Mouse (Mus musculus): ENCODE data around the gene Sel1l3.

Gene Sel1l3

DNA sequence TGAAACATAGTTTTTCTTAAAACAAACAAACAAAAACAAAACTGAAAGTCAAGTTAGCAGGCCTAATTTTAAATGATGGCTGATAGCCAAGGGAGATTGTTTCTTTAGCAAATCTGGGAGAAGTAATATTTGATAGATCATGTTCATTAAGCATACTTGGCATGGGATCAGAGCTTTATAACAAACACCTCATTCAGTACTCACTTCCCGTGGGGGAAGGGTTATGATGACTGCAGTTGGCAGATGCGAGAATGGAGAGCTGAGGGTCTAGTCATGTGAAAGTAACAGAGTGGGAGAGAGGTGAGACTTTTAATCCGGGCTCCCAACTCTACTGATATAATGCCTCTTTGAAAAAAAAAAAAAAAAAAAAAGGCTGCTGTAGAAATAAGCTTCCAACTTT, 94.0 kb downstream of the Sel1l3 start:
- DNase-seq (ENCODE audit: low read depth, low spot score) = no peak
- no peaks in the 10 kb centered on the region for H3K36me3 ChIP-seq (ENCODE audit: control insufficient read depth, insufficient read depth, low read length, poor library complexity, severe bottlenecking)

DNA sequence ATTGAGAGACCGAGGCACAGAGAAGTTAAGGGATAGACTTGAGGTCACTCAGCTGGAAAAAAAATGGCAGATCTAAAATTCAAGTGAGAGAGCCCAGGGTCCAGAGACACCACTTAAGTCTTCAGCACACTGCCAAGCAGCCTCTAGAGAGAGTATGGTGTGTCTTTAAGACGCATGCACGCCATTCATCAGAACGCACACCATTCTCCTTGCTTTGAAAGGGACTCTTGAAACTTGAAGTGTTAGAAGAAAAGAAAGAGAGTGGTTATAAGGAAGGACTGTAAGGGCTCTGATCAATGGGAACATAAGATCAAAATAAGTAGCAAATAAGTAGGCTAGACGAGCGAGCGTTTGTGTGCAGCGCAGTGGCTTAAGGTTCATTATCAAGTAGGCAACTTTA, 95.5 kb downstream of the Sel1l3 start:
- H3K36me3 ChIP-seq (ENCODE audit: control insufficient read depth, insufficient read depth, low read length, poor library complexity, severe bottlenecking) = no peaks in the 10 kb centered on the region
- no peaks in the 10 kb centered on the region for H3K27me3 ChIP-seq (ENCODE audit: control insufficient read depth, insufficient read depth, low read length, poor library complexity, severe bottlenecking)
- DNase-seq (ENCODE audit: low read depth, low spot score) = no peak

More for the DNA sequence above, 94.0 kb downstream of the Sel1l3 start:
- H3K27me3 ChIP-seq (ENCODE audit: control insufficient read depth, insufficient read depth, low read length, poor library complexity, severe bottlenecking) = no peaks in the 10 kb centered on the region

DNA sequence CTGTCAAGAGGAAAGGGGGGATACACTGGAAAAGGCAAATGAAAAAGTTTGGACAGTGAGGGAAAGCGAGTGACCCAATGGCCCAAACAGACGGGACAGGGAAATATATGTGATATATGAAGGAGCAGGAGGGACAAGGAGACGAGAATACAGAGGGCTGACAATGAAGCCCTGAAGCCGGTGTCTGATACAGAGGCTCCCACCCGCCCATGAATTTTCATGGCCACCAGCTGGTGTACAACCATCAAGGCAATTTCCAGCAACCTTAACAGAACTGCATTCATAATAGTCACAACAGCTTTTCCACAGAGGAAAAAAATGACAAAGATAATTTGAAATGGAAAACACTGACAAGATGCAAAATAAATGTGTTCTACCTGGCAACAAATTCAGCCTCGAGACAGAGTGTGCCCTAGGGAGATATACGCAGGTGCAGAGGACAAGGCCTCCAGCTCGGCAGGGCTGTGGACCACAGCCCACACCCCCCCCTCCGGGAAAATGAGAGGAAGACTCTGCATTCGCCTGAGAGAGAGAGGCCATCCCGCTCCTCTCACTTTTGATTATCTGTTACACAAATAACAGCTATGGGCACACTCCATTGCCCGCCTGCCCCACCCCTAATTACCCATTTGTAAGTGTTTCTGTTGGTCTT, 99.0 kb downstream of the Sel1l3 start:
- no peak for DNase-seq (ENCODE audit: low read depth, low spot score)
- H3K36me3 ChIP-seq (ENCODE audit: control insufficient read depth, insufficient read depth, low read length, poor library complexity, severe bottlenecking) = no peaks in the 10 kb centered on the region
- H3K27me3 ChIP-seq (ENCODE audit: control insufficient read depth, insufficient read depth, low read length, poor library complexity, severe bottlenecking) = no peaks in the 10 kb centered on the region

DNA sequence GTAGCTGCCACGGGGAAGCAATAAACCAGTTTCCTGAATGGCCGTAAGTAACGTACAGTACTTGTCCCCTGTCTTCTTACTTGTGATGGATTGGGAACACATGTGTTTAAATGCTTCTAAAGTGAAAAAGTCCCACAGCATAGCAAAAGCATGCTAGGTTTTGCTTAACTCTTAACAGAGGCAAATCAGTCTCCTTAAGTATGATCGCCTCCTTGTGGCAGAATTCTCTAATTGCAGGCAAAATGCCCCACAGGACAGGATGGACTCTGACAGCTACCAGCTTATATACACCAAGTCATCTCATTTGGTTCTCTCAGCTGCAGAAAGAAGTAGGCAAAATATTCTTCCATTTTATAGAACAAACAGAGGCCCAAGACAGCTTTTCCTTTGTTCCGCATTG, 100.8 kb downstream of the Sel1l3 start:
- H3K27me3 ChIP-seq (ENCODE audit: control insufficient read depth, insufficient read depth, low read length, poor library complexity, severe bottlenecking) = no peaks in the 10 kb centered on the region
- no peaks in the 10 kb centered on the region for H3K36me3 ChIP-seq (ENCODE audit: control insufficient read depth, insufficient read depth, low read length, poor library complexity, severe bottlenecking)
- DNase-seq (ENCODE audit: low read depth, low spot score) = no peak

DNA sequence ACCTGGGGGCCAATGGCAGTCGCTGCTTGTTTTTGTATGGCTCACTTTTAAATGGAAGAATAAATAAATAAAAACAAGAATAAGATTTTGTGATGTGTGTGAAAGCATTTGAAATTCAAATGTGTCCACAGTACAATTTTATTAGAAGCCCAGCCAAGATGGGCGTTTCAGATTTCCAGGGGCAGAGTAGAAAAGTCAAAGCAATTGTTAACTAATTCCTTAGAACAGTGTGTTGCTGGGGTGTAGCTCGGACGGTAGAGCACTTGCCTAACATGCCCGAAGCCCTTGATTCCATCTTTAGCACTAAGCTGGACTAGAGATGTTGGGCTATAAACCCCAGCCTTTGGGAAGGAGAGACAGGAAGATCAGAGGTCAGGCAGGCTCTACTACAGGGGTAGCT, 102.7 kb downstream of the Sel1l3 start:
- Histone ChIP-seq H3K27me3 (ENCODE audit: control insufficient read depth, insufficient read depth, low read length, poor library complexity, severe bottlenecking) (no peaks in the 10 kb centered on the region), H3K36me3 (ENCODE audit: control insufficient read depth, insufficient read depth, low read length, poor library complexity, severe bottlenecking) (no peaks in the 10 kb centered on the region)
- no peak for DNase-seq (ENCODE audit: low read depth, low spot score)

DNA sequence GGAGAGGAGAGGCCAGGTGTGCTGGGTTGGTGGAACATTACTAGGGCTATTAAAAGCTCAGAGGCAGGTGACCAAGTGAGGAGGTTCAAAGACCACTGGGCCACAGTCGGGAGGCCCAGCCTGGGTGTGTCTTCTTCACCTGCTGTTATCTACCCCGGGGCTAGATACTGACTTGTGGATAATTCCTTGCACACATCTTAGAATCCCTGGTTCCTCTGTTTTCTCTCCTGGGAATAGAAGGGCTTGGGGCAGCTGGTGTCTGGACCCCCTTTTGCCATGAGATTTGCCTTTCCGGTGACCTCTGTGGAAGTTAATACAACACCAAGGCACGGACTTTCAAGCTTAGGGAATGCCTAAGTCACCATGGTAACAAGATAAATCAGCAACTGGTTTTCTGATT, 103.5 kb downstream of the Sel1l3 start:
- H3K36me3 ChIP-seq (ENCODE audit: control insufficient read depth, insufficient read depth, low read length, poor library complexity, severe bottlenecking) = no peaks in the 10 kb centered on the region
- no peaks in the 10 kb centered on the region for H3K27me3 ChIP-seq (ENCODE audit: control insufficient read depth, insufficient read depth, low read length, poor library complexity, severe bottlenecking)
- DNase-seq (ENCODE audit: low read depth, low spot score) = no peak

DNA sequence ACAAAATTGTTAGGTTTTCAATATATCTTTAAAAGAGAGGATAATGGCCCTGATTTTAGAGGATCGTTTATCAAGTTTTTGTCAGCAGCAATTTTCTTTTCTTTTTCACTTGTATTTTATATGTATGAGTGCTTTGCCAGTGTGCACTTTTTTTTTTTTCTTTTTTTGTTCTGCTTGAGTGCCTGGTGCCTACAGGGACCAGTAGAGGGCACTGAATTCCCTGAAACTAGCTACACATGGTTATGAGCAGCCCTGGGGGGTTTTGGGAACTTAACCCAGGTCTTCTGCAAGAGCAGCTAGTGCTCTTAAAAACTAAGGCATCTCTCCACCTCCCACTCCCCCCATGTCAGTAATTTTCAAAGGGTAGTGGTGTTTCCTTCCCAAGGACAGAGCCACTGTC, 105.1 kb downstream of the Sel1l3 start:
- peak; percentile 4 for DNase-seq (ENCODE audit: low read depth, low spot score)
- H3K36me3 ChIP-seq (ENCODE audit: control insufficient read depth, insufficient read depth, low read length, poor library complexity, severe bottlenecking) = no peaks in the 10 kb centered on the region
- no peaks in the 10 kb centered on the region for H3K27me3 ChIP-seq (ENCODE audit: control insufficient read depth, insufficient read depth, low read length, poor library complexity, severe bottlenecking)

DNA sequence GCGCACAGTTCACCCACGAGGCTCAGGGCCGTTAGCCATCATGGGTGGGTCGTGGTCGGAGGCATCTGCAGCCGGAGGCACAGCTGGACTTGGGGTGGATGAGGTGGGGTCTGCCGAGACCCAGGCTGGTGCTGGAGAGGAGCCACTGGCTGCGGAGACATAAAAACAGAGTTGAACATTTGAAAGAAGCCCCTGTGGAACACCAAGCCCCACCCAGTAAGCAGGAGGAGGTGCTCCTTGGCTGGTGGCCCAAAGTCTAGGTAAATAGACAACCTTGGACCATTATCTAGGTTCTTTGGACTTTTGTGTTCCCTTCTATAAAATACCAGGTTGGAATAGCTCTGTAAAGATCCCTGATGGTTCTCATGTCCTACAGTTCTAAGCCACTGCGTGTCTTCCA, 105.7 kb downstream of the Sel1l3 start:
- Histone ChIP-seq H3K27me3 (ENCODE audit: control insufficient read depth, insufficient read depth, low read length, poor library complexity, severe bottlenecking) (no peaks in the 10 kb centered on the region), H3K36me3 (ENCODE audit: control insufficient read depth, insufficient read depth, low read length, poor library complexity, severe bottlenecking) (no peaks in the 10 kb centered on the region)
- DNase-seq (ENCODE audit: low read depth, low spot score) = no peak

DNA sequence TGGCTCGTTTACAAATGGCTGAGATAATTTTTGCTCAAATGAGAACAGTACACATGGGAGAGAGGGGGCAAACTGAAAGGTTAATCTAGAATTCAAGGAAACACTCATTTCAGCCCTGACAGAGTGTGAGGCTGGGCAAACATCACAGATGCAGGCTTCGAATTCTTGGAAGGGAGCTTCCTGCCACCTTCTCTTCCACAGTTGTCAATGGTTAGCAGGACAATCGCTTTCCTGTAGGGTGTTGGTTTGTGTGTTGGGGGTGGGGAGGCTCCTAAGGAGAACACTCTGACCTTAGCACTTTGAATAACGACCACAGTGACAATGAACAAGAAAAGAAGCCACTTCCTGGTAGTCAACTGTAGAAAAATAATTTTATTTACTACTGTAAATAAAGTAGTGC, 107.0 kb downstream of the Sel1l3 start:
- no peak for DNase-seq (ENCODE audit: low read depth, low spot score)
- Histone ChIP-seq H3K27me3 (ENCODE audit: control insufficient read depth, insufficient read depth, low read length, poor library complexity, severe bottlenecking) (no peaks in the 10 kb centered on the region), H3K36me3 (ENCODE audit: control insufficient read depth, insufficient read depth, low read length, poor library complexity, severe bottlenecking) (no peaks in the 10 kb centered on the region)

DNA sequence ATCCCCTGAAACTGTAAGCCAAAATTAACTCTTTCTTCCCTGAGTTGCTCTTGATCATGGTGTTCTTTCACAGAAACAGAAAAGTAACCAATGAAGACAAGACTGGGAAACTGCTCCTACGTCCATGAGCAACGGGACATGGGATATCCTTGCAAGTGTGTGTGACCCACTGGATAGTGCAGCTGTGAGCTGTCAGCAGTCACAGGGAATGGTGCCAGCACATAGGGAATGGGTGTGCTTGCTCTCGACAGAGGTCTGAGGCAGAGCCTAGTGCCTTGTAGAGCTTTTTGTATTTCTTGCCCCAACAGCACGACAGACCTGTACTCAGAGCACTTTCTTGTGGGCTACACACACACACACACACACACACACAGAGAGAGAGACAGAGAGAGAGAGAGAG, 107.6 kb downstream of the Sel1l3 start:
- DNase-seq (ENCODE audit: low read depth, low spot score) = no peak
- no peaks in the 10 kb centered on the region for H3K36me3 ChIP-seq (ENCODE audit: control insufficient read depth, insufficient read depth, low read length, poor library complexity, severe bottlenecking)
- no peaks in the 10 kb centered on the region for H3K27me3 ChIP-seq (ENCODE audit: control insufficient read depth, insufficient read depth, low read length, poor library complexity, severe bottlenecking)

DNA sequence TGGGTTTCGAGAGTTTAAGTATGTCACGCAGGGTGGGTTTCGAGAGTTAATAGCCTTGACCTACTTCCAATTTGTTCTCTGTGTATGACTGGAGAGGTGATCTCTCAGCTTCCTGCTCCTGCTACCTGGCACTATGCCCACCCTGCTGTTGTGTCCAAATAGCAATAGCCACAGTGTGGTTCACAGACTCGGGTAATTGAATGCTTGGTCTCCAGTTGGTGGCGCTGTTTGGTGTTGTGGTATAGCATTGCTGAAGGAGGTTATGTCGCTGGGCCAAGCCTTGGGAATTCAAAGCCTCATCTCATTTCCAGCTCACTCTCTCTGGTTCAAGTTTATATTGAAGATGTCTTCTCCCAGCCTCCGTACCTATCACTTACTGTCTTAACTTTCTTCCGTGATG, 108.0 kb downstream of the Sel1l3 start:
- Histone ChIP-seq H3K27me3 (ENCODE audit: control insufficient read depth, insufficient read depth, low read length, poor library complexity, severe bottlenecking) (no peaks in the 10 kb centered on the region), H3K36me3 (ENCODE audit: control insufficient read depth, insufficient read depth, low read length, poor library complexity, severe bottlenecking) (no peaks in the 10 kb centered on the region)
- no peak for DNase-seq (ENCODE audit: low read depth, low spot score)

DNA sequence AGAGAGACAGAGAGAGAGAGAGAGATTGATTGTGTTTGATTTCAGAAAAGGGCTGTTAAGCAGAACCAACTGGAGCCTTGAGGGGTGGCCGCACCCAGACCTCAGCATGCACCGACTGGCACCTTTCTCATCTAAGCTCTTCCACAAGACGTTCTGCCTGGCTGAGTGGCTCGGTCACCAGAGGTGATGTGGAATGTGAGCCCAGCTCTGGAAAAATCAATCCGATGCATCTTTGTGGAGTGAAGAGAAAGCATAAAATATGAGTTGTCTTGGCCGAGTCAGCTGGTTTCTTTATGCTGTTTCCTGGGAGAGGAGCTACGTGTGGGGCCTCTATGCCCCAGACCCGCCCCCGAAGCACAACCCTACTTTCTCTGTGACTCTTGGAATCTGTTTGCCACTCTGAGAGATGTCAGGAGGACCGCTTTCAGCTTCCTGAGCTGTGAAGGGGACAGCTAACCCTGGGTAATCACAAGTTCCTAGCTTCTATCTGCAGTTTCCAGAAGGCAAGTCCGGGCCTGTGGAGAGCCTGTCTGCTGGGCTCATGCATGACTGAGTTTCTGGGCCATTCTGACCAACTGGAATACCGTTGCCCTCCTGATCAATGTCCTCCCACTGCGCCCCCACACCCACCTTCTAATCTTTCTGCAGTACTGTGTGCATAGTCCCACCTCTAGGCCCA, 109.4 kb downstream of the Sel1l3 start:
- Histone ChIP-seq H3K27me3 (ENCODE audit: control insufficient read depth, insufficient read depth, low read length, poor library complexity, severe bottlenecking) (no peaks in the 10 kb centered on the region), H3K36me3 (ENCODE audit: control insufficient read depth, insufficient read depth, low read length, poor library complexity, severe bottlenecking) (no peaks in the 10 kb centered on the region)
- DNase-seq (ENCODE audit: low read depth, low spot score) = no peak

DNA sequence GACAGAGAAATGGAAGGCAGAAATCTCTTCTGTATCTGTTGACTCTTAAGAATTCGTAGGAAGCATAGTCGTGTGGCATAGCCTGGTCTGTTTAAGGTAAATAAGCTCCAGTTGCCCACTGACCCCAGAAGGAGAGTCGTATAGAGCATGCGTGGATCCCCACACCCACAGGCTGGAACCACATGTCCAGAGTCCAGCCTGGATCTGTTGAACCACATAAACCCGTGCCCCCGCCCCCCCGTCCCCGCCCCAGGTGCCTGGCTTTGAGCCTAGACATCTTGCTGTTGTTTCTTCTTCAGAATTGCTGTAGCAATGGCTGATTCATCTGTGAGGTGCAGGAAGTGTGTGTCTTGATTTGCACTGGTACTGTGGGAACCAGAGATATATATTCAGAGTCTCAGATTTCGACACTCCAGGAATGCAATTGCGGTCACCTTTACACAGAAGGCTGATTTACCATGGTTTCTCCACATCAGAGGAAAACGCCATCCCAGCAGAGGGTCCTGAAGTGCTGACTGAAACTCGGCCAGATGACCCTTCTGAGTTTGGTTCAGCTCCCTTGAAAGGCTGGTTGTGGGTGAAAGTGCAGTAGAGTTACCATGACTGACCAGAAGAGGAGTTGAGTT, 111.8 kb downstream of the Sel1l3 start:
- no peaks in the 10 kb centered on the region for H3K27me3 ChIP-seq (ENCODE audit: control insufficient read depth, insufficient read depth, low read length, poor library complexity, severe bottlenecking)
- DNase-seq (ENCODE audit: low read depth, low spot score) = no peak
- no peaks in the 10 kb centered on the region for H3K36me3 ChIP-seq (ENCODE audit: control insufficient read depth, insufficient read depth, low read length, poor library complexity, severe bottlenecking)

DNA sequence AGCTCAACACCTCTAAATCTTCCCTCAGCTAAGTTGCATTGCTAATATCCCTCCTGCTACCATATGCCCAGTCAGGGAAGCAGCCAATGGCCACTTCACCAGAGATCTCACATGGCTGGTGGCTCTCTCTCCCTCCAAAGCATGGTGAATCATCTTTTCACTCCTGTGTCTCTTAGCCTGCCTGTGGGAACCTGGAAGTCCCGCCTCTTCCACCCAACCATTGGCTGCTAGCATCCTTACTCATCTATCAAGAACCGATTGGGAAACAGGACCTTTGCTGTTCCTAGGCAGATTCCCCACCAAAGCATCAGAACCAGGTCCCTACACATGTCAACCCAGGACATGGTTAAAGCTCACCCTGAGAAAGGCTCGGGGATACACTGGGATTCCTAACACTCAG, 122.4 kb downstream of the Sel1l3 start:
- no peak for DNase-seq (ENCODE audit: low read depth, low spot score)
- Histone ChIP-seq H3K36me3 (ENCODE audit: control insufficient read depth, insufficient read depth, low read length, poor library complexity, severe bottlenecking) (no peaks in the 10 kb centered on the region), H3K27me3 (ENCODE audit: control insufficient read depth, insufficient read depth, low read length, poor library complexity, severe bottlenecking) (no peaks in the 10 kb centered on the region)

DNA sequence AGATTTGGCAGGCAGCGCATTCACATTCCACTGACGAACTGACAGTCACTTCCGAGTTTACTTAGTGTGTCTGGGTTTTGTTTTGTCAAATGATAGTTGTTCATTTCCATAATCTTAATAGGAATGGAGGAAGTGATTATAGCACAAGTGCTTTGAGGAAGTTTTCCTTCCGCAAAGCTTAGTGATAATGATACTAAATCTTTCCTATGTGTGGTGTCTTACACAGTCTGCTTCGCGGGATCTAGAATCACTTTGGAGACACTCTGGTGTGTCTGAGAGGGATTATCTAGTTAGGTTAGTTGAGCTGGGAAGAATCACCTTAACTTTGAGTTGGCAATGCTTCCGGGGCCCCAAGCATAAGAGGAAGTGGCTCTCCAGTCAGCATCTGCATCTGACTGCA, 126.3 kb downstream of the Sel1l3 start:
- DNase-seq (ENCODE audit: low read depth, low spot score) = no peak
- Histone ChIP-seq H3K36me3 (ENCODE audit: control insufficient read depth, insufficient read depth, low read length, poor library complexity, severe bottlenecking) (no peaks in the 10 kb centered on the region), H3K27me3 (ENCODE audit: control insufficient read depth, insufficient read depth, low read length, poor library complexity, severe bottlenecking) (no peaks in the 10 kb centered on the region)
